Mouse (Mus musculus): ENCODE measurements around the gene Ccr7. TPM values are rescaled to one million over a fixed set of nuclear protein-coding genes. Genes with fewer than 3 reads are reported as not detected.

Ccr7 gene
- total and polyA plus RNA-seq, 3 experiments: 0.04 to 0.06 TPM; not detected in 1

GRCm38 (mm10) chr11:99135047-99135440 lies 19.8 kb downstream of the Ccr7 start:
- Histone ChIP-seq H3K4me3 (ENCODE audit: control insufficient read depth in 1 of 2, insufficient read depth in 1 of 2, low read depth in 2 of 2, low read length in 2 of 2) (no peak overlapping the region), H3K79me2 (ENCODE audit: control insufficient read depth, insufficient read depth, low read length, poor library complexity) (no peaks in the 10 kb centered on the region), H3K4me1 (ENCODE audit: control insufficient read depth in 1 of 2, insufficient read depth in 2 of 2, low read length in 2 of 2) (no peaks in the 10 kb centered on the region; a peak in 1 of 4 replicates), H3K27ac (ENCODE audit: control insufficient read depth, low read depth, low read length) (no peak overlapping the region), H3K9me3 (replicated peaks; ENCODE audit: insufficient read depth, low read length) (no peaks in the 10 kb centered on the region), H3K27me3 (ENCODE audit: control insufficient read depth in 1 of 2, insufficient read depth in 2 of 2, low read length in 2 of 2) (peaks cover 4 to 11% of the 10 kb centered on the region in 2 experiments), H3K9ac (ENCODE audit: control insufficient read depth, low read depth, low read length, poor library complexity, severe bottlenecking) (no peak overlapping the region), H3K36me3 (ENCODE audit: control insufficient read depth in 1 of 2, insufficient read depth in 2 of 2, low read length in 2 of 2) (no peaks in the 10 kb centered on the region)
- no peak for DNase-seq (ENCODE audit: low read depth, low spot score)
- no peak for TF ChIP-seq RCOR1 (IDR thresholded peaks at IDR 0.05; ENCODE audit: low read depth, low read length)
- no peak for TF ChIP-seq ETS1 (IDR thresholded peaks at IDR 0.05; ENCODE audit: low read depth, low read length)
- TF ChIP-seq NELFE (IDR thresholded peaks at IDR 0.05; ENCODE audit: low read depth, low read length): no peak
- TF ChIP-seq MAX (IDR thresholded peaks at IDR 0.05; ENCODE audit: low read length): no peak
- TF ChIP-seq GATA1 (IDR thresholded peaks at IDR 0.05; ENCODE audit: low read depth, low read length): no peak
- TF ChIP-seq ZKSCAN1 (IDR thresholded peaks at IDR 0.05; ENCODE audit: low read depth, low read length): no peak
- no peak for TF ChIP-seq ZMIZ1 (IDR thresholded peaks at IDR 0.05; ENCODE audit: low read depth, low read length)
- TF ChIP-seq UBTF (IDR thresholded peaks at IDR 0.05; ENCODE audit: borderline replicate concordance, insufficient read depth, low read depth, low read length): no peak
- TF ChIP-seq CTCF (IDR thresholded peaks at IDR 0.05 in 2 of 3, conservative IDR thresholded peaks at IDR 0.05 in 1 of 3; ENCODE audit: control insufficient read depth in 1 of 3, insufficient read depth in 1 of 3, low read depth in 2 of 3, low read length in 3 of 3, poor library complexity in 1 of 3, severe bottlenecking in 1 of 3): no peak
- TF ChIP-seq MYB (IDR thresholded peaks at IDR 0.05; ENCODE audit: low read depth, low read length): no peak
- TF ChIP-seq ELF1 (IDR thresholded peaks at IDR 0.05; ENCODE audit: low read depth, low read length): no peak
- no peak for TF ChIP-seq MYC (IDR thresholded peaks at IDR 0.05; ENCODE audit: low read depth, low read length)
- no peak for TF ChIP-seq POLR2AphosphoS5 (IDR thresholded peaks at IDR 0.05; ENCODE audit: borderline replicate concordance, low read depth, low read length)
- no peak for TF ChIP-seq USF1 (IDR thresholded peaks at IDR 0.05; ENCODE audit: low read depth, low read length)
- no peak for TF ChIP-seq KAT2A (conservative IDR thresholded peaks at IDR 0.05; ENCODE audit: low read depth, low read length)
- no peak for TF ChIP-seq MEF2A (IDR thresholded peaks at IDR 0.05; ENCODE audit: extremely low read depth, insufficient replicate concordance, low read depth, low read length, poor library complexity, severe bottlenecking)

DNA sequence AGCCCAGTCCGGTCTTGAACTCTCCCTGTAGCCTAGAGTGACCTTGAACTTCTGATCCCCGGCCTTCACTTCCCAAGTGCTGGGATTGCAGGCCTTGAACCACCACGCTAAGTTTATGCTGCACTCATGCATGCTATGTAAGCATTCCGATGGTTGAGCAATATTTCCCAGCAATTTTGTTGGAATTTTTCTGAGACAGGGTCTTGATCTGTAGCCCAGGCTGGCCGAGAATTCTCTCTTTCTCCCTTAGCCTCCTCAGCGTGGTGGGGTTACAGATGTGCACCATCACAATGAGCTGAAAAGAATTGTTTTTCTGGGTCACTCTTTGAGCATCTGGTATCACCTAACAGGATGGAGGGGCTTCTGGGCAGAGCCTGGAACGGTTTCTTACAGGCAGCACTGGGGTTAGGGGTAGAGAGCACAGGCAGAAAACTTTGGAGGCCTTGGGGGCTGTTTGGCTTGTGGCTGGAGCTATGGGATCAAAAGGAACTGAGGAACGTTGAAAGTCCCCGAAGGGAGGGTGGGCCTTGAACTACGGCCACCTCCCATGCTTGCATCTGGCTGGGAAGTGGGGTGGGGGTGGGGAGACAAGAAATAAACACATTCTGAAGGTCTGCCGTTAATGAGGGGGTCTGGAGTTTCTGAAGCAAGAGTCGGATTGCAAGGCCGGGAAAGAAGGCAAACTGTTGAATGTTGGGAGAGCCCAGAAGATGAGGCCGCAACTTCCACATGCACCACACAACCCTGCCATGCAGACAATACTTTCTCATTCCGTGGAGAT lies 20.4 kb downstream of the Ccr7 start:
- Histone ChIP-seq H3K9me3 (replicated peaks; ENCODE audit: insufficient read depth, low read length) (no peaks in the 10 kb centered on the region), H3K36me3 (ENCODE audit: control insufficient read depth in 1 of 2, insufficient read depth in 2 of 2, low read length in 2 of 2) (no peaks in the 10 kb centered on the region), H3K4me1 (ENCODE audit: control insufficient read depth in 1 of 2, insufficient read depth in 2 of 2, low read length in 2 of 2) (no peaks in the 10 kb centered on the region; a peak in 1 of 4 replicates), H3K4me3 (ENCODE audit: control insufficient read depth in 1 of 2, insufficient read depth in 1 of 2, low read depth in 2 of 2, low read length in 2 of 2) (no peak overlapping the region), H3K9ac (ENCODE audit: control insufficient read depth, low read depth, low read length, poor library complexity, severe bottlenecking) (no peak overlapping the region), H3K79me2 (ENCODE audit: control insufficient read depth, insufficient read depth, low read length, poor library complexity) (no peaks in the 10 kb centered on the region), H3K27ac (ENCODE audit: control insufficient read depth, low read depth, low read length) (no peak overlapping the region), H3K27me3 (ENCODE audit: control insufficient read depth in 1 of 2, insufficient read depth in 2 of 2, low read length in 2 of 2) (peaks cover 4 to 10% of the 10 kb centered on the region in 2 experiments)
- DNase-seq (ENCODE audit: low read depth, low spot score): no peak
- TF ChIP-seq SIN3A (IDR thresholded peaks at IDR 0.05; ENCODE audit: low read length) (no peak), BHLHE40 (IDR thresholded peaks at IDR 0.05; ENCODE audit: borderline replicate concordance, low read depth, low read length) (no peak), MEF2A (IDR thresholded peaks at IDR 0.05; ENCODE audit: extremely low read depth, insufficient replicate concordance, low read depth, low read length, poor library complexity, severe bottlenecking) (no peak), MAFK (IDR thresholded peaks at IDR 0.05; ENCODE audit: borderline replicate concordance, low read depth, low read length) (no peak), ZC3H11A (IDR thresholded peaks at IDR 0.05; ENCODE audit: low read depth, low read length) (no peak), NRF1 (IDR thresholded peaks at IDR 0.05; ENCODE audit: insufficient read depth, low read depth, low read length, poor library complexity, severe bottlenecking) (no peak), GATA1 (IDR thresholded peaks at IDR 0.05; ENCODE audit: low read depth, low read length) (no peak), ZKSCAN1 (IDR thresholded peaks at IDR 0.05; ENCODE audit: low read depth, low read length) (no peak), TBP (IDR thresholded peaks at IDR 0.05; ENCODE audit: low read depth, low read length) (no peak), ZNF384 (IDR thresholded peaks at IDR 0.05; ENCODE audit: low read depth, low read length) (no peak), ETS1 (IDR thresholded peaks at IDR 0.05; ENCODE audit: low read depth, low read length) (no peak), USF2 (IDR thresholded peaks at IDR 0.05; ENCODE audit: borderline replicate concordance in 1 of 2, insufficient read depth in 1 of 2, low read depth in 1 of 2, low read length in 2 of 2) (no peak), MYC (IDR thresholded peaks at IDR 0.05; ENCODE audit: low read depth, low read length) (no peak), MAZ (IDR thresholded peaks at IDR 0.05; ENCODE audit: low read depth, low read length) (no peak), POLR2AphosphoS5 (IDR thresholded peaks at IDR 0.05; ENCODE audit: borderline replicate concordance, low read depth, low read length) (no peak), TAL1 (IDR thresholded peaks at IDR 0.05; ENCODE audit: low read length) (no peak)

Data from MEL (cell line).